Mouse (Mus musculus) liver, embryonic 14.5 days (tissue): ENCODE results near the gene Elmo1. TPM values are rescaled to one million over a fixed set of nuclear protein-coding genes. Genes with fewer than 3 reads are reported as not detected.

Source experiments
- ATAC-seq: fragments of 200-750 bp; cut with Nextera tagmentation; 2 replicates; pipeline ENCODE4 v1.8.0; 2017; ENCODE audit warnings: moderate number of reproducible peaks, mild to moderate bottlenecking, moderate library complexity; ENCODE audit not compliant: insufficient read depth
- DNase-seq, 3 experiments: peaks; one replicate each; pipeline ENCODE4 v3.0.0-alpha.2; 2012 to 2013; ENCODE audit warnings: low read depth in 3 of 3, low spot score in 3 of 3
- H3K27ac ChIP-seq: fragments of 300-500 bp; sonication (generic); 2 replicates; pipeline ENCODE4 v1.5.1; 2014; ENCODE audit warnings: moderate library complexity, mild to moderate bottlenecking, control low read depth, inconsistent platforms
- H3K27me3 ChIP-seq: fragments of 300-500 bp; sonication (generic); 2 replicates; pipeline ENCODE4 v1.6.1; 2014; ENCODE audit warnings: mild to moderate bottlenecking, low read length, moderate library complexity; ENCODE audit not compliant: control insufficient read depth, insufficient read depth
- H3K36me3 ChIP-seq: fragments of 300-500 bp; sonication (generic); replicated peaks from 2 replicates; pipeline ENCODE4 v1.6.1; 2014; ENCODE audit warnings: low read depth; ENCODE audit not compliant: control insufficient read depth, insufficient read depth
- H3K4me1 ChIP-seq, 2 experiments: fragments of 200-500 bp in 1 of 2; fragments of 300-500 bp in 1 of 2; sonication (generic) in 1 of 2; replicated peaks; 2 replicates each; pipeline ENCODE4 v1.6.1; 2012 to 2014; ENCODE audit warnings: antibody characterized with exemption in 1 of 2, inconsistent platforms in 1 of 2, low read length in 1 of 2; ENCODE audit not compliant: control insufficient read depth in 2 of 2, insufficient read depth in 2 of 2
- H3K4me2 ChIP-seq: fragments of 300-500 bp; sonication (generic); 2 replicates; pipeline ENCODE4 v1.6.1; 2014; ENCODE audit warnings: low read depth, mild to moderate bottlenecking, control low read depth, moderate library complexity
- H3K4me3 ChIP-seq, 2 experiments: fragments of 200-500 bp in 1 of 2; fragments of 300-500 bp in 1 of 2; sonication (generic) in 1 of 2; 2 replicates each; pipeline ENCODE4 v1.5.1; 2012 to 2014; ENCODE audit warnings: low read depth in 2 of 2, low read length in 2 of 2, mild to moderate bottlenecking in 2 of 2, control low read depth in 1 of 2, inconsistent platforms in 1 of 2, moderate library complexity in 1 of 2; ENCODE audit not compliant: insufficient read depth in 1 of 2
- H3K9ac ChIP-seq: fragments of 300-500 bp; sonication (generic); replicated peaks from 2 replicates; pipeline ENCODE4 v1.6.1; 2014; ENCODE audit warnings: mild to moderate bottlenecking, control low read depth, moderate library complexity
- H3K9me3 ChIP-seq: fragments of 300-500 bp; sonication (generic); 2 replicates; pipeline ENCODE4 v1.6.1; 2016; ENCODE audit warnings: low read length, mixed read lengths; ENCODE audit not compliant: control insufficient read depth
- CTCF ChIP-seq: IDR thresholded peaks from 2 replicates; pipeline ENCODE4 v1.5.1; 2016; ENCODE audit warnings: antibody characterized with exemption, low read depth, control low read depth
- EP300 ChIP-seq: IDR thresholded peaks from 2 replicates; pipeline ENCODE4 v1.6.1; 2016; ENCODE audit warnings: antibody characterized with exemption, low read depth
- WGBS: fragments of 180-500 bp; shearing (Covaris S2); extraction: QIAGEN DNeasy Blood & Tissue Kit; methylation state at CpG from one replicate; pipeline ENCODE4 v1.1.7; 2014; ENCODE audit not compliant: insufficient replicate concordance; 5-methylcytosine and 5-hydroxymethylcytosine counted together
- polyA plus RNA-seq, 2 experiments: library from polyadenylated mRNA; depleted of rRNA in 1 of 2; stranded (reverse) in 1 of 2; unstranded in 1 of 2; fragments of >200 nt; fragmentation: Nextera tagmentation in 1 of 2; extraction: Ambion mirVana in 1 of 2; gene quantifications; 2 replicates each; pipeline versions ENCODE4 v1.2.1 to v1.2.3; 2012 to 2014

The Elmo1 gene
- polyA plus RNA-seq, 2 experiments, result 3.0 to 3.9 TPM

DNA sequence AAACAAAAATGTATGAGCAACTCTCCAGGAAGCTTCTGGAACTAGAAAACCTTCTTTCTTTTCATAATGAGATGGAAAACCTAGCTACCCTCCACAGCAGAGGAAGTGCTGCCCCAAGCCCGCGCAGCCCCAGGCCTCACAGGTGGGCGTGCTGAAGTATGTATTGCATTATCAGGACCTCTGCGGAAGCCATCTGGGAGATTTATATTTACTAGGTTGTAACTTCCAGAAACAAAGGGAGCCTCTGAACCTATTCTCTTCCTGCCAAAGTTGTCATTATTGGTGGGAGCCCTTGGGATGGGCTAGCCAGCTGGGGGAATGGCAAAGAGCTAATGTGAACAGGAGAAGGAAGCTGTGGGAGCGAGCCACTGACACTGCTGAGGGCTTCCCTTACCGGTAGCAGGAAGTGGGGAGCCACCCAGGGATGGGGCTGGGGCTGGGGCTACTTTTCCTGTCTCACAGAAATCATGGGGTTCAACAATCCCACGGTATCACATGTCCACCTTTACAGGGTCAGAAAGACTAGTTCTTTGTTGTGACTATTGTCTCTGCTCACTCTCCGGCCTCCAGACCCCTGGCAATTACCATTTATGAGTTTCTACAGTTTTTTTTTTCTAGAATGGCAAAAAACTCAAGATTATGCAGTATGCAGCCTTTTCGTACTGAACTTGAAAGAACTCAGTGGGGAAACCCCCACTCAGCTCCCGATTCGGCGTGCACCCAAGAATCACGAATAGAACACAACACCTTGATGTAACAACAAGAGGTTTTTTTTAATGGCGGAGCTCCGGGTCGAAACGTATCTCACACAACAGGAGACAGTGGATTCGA is 44.2 kb downstream of the Elmo1 start:
- no peaks in the 10 kb centered on the region for H3K36me3 ChIP-seq
- 47% methylated on average over 18 of the region's 18 CpGs for WGBS
- H3K27me3 ChIP-seq, result no peaks in the 10 kb centered on the region
- no peak overlapping the region for H3K9ac ChIP-seq
- no peaks in the 10 kb centered on the region for H3K9me3 ChIP-seq
- ATAC-seq (no peak), DNase-seq (no peak)
- peaks cover 52 to 58% of the 10 kb centered on the region in 2 experiments for H3K4me1 ChIP-seq
- no peak for TF ChIP-seq CTCF
- no peak for TF ChIP-seq EP300
- no peak overlapping the region for H3K27ac ChIP-seq
- no peak overlapping the region for H3K4me2 ChIP-seq
- no peak overlapping the region for H3K4me3 ChIP-seq

DNA sequence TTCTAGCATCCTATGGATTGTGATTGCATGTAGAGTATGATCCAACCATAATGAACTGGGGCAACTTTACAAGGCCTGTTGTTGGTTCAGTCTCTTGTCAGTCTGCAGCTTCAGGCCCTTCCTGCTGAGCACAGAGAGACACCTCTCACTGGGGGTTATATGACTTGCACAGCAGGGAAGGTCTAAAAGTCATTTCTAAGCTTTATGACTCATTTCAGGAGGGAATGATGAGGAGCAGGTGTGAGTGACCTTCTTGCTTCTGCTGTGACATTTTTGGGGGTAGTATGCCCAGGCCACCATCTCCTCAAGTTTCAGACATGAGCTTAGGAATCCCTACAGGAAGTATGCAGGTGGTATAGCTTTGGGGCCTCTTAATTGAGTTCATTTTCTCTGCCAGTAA is 46.4 kb downstream of the Elmo1 start:
- Histone ChIP-seq H3K9me3 (no peaks in the 10 kb centered on the region), H3K4me3 (no peak overlapping the region), H3K4me1 (peaks cover 35 to 45% of the 10 kb centered on the region in 2 experiments), H3K4me2 (no peak overlapping the region), H3K9ac (no peak overlapping the region), H3K27ac (no peak overlapping the region), H3K27me3 (no peaks in the 10 kb centered on the region), H3K36me3 (no peaks in the 10 kb centered on the region)
- no peak for ATAC-seq
- TF ChIP-seq CTCF, result no peak
- no peak for TF ChIP-seq EP300
- no peak for DNase-seq

DNA sequence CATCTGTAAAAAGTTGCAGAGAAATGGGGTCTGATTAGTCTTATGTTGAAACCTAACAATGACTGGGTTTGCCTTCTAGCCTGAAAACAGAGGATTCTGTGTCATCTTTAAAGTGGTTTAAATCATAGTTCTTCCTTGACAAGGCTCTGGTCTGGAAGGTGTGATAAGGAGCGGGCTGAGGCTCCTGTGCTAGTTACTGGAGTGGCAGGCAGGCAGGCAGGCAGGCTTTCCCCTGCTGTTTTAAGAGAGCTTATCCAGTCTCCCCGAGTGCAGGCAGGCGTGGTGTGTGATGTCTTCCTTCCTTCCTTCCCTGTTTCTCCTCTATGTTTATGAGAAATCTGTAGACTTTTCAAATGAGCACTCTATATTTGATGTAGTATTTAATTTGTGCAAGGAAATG is 48.1 kb downstream of the Elmo1 start:
- ATAC-seq, result peak; percentile 82
- no peak overlapping the region for H3K4me3 ChIP-seq
- no peak overlapping the region for H3K27ac ChIP-seq

DNA sequence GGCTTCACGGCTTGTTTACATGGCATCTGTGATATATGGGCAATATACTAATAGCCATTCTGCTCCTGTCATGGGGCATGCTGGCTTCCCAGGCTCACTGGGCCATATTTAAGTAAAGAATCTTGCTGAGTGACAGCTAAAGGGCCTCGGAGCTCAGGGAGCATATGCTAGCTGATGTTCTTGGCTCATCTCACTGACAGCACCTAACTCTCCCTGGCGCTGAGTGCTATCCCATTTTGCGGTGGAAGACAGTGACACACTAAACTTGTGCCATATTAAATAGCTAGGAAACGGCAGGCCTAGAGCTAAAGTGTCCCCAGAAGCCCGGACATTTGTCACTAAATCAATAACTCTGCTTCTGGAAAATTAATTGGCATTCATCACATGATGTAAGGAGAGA is 48.7 kb downstream of the Elmo1 start:
- Histone ChIP-seq H3K4me2 (no peak overlapping the region), H3K27ac (no peak overlapping the region), H3K36me3 (no peaks in the 10 kb centered on the region), H3K9me3 (no peaks in the 10 kb centered on the region), H3K9ac (no peak overlapping the region), H3K4me3 (no peak overlapping the region), H3K4me1 (peaks cover 13 to 22% of the 10 kb centered on the region in 2 experiments), H3K27me3 (no peaks in the 10 kb centered on the region)
- DNase-seq (no peak), ATAC-seq (no peak)
- no peak for TF ChIP-seq CTCF
- TF ChIP-seq EP300, result no peak
- 49% methylated on average over 6 of the region's 6 CpGs for WGBS

More for the DNA sequence above, 48.1 kb downstream of the Elmo1 start:
- no peaks in the 10 kb centered on the region for H3K27me3 ChIP-seq
- H3K9me3 ChIP-seq, result no peaks in the 10 kb centered on the region
- no peak for TF ChIP-seq CTCF
- peak; percentile 59 for TF ChIP-seq EP300
- peaks cover 18 to 28% of the 10 kb centered on the region in 2 experiments for H3K4me1 ChIP-seq
- no peaks in the 10 kb centered on the region for H3K36me3 ChIP-seq
- WGBS, result 9% methylated on average over 3 of the region's 3 CpGs
- DNase-seq, result peak in 1 of 3 experiments; percentile 49
- no peak overlapping the region for H3K9ac ChIP-seq
- H3K4me2 ChIP-seq, result no peak overlapping the region

DNA sequence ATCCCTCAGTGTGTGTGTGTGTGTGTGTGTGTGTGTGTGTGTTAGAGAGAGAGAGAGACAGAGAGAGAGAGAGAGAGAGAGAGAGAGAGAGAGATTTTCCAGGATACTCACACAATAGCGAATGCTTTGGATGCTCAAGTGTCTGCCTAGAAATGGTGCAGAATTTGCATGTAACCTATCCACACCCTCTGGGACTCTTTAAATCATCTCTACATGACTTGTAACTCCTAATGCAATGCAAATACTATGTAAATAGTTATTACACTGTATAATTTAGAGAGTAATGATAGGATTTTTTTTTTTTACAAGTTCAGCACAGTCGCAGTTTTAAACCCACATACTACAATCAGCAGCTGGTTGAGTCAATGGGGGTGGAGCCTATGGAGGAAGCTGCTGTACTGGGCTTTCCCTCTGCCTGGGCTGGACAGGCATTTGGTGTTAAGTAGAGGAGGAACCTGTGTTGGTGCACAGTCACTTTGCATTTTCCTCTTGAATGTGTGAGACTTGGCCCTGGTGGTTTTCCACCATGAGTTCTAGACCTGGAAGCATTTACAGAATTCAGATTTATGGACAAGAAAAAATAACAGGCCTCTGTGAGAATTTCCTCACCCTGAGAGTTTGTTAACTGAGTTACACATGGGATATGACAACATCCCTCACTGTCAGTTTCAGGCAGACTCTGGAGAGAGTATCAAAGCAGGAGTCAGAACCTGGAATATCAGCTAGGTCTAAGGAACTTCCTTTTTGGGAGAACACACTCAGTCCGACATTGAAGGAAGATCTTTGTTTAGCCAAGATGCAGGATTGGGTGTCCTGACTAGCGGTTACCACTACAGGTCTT is 49.6 kb downstream of the Elmo1 start:
- TF ChIP-seq CTCF, result no peak
- no peak for TF ChIP-seq EP300
- Histone ChIP-seq H3K36me3 (no peaks in the 10 kb centered on the region), H3K27me3 (no peaks in the 10 kb centered on the region), H3K9ac (no peak overlapping the region), H3K4me2 (no peak overlapping the region), H3K4me1 (peaks cover 12 to 15% of the 10 kb centered on the region in 2 experiments), H3K9me3 (no peaks in the 10 kb centered on the region), H3K27ac (no peak overlapping the region), H3K4me3 (no peak overlapping the region)
- ATAC-seq (no peak), DNase-seq (no peak)
- WGBS, result 51% methylated on average over 4 of the region's 4 CpGs
